Mouse (Mus musculus): ENCODE measurements around the gene Lao1.

GRCm38 (mm10) chr4:118961141-118961628 lies at the start of gene Lao1:
- TF ChIP-seq CTCF (IDR thresholded peaks at IDR 0.05; ENCODE audit: control insufficient read depth, insufficient read depth, insufficient read length) (no peak), MAX (IDR thresholded peaks at IDR 0.05) (no peak)

Measured in C2C12 (cell line).